Mouse (Mus musculus): ENCODE data around the gene Prrt1. TPM values are rescaled to one million over a fixed set of nuclear protein-coding genes. Genes with fewer than 3 reads are reported as not detected.

Gene Prrt1
- total RNA-seq (2021) (10 to 100 TPM in 1 of 2 experiments, 1 to 10 TPM in 1; 9.1 to 12.8 TPM), polyA plus RNA-seq (2012; rRNA removed) (22.1 and 32.8 TPM in 2 replicates)
- long read RNA-seq, partial matches to known transcripts, result 0 of 2 reads
- long read RNA-seq, other reads (novel, unspliced or antisense), result 2 of 2 reads

GRCm38 (mm10) chr17:34629221-34629751 is at the start of gene Prrt1:
Gene Prrt1 (plus strand): TSS chr17:34629533.
- DNase-seq, result no peak

DNA sequence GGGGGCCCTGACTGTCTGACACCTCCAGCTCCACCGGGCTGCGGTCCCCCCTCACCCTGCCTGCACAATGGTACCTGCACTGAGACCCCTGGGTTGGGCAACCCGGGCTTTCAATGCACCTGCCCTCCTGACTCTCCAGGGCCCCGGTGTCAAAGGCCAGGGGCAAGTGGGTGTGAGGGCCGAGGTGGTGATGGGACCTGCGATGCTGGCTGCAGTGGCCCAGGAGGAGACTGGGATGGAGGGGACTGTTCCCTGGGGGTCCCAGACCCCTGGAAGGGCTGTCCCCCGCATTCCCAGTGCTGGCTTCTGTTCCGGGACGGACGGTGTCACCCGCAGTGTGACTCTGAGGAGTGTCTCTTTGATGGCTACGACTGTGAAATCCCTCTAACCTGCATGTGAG is 46.8 kb upstream of the Prrt1 start:
- DNase-seq, result no peak

GRCm38 (mm10) chr17:34583397-34583796 is 45.9 kb upstream of the Prrt1 start:
- DNase-seq, result no peak

DNA sequence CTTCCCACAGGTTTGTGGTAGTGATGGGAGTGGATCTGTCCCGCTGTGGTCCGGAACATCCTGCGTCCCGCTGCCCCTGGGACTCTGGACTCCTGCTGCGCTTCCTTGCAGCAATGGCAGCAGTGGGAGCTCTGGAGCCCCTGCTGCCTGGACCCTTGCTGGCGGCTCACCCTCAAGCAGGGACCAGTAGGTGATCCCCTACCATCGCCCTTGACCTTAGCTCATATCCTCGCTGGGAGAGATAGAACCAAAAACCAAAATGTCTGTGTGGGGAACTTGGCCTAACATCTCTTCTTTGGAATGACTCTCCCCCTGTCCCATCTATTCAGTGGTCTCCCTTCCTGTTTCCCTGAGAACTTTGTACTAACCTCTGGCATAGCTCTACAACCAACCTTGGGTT is 45.5 kb upstream of the Prrt1 start:
- no peak for DNase-seq

GRCm38 (mm10) chr17:34585121-34585520 is 44.2 kb upstream of the Prrt1 start:
- DNase-seq, result no peak

DNA sequence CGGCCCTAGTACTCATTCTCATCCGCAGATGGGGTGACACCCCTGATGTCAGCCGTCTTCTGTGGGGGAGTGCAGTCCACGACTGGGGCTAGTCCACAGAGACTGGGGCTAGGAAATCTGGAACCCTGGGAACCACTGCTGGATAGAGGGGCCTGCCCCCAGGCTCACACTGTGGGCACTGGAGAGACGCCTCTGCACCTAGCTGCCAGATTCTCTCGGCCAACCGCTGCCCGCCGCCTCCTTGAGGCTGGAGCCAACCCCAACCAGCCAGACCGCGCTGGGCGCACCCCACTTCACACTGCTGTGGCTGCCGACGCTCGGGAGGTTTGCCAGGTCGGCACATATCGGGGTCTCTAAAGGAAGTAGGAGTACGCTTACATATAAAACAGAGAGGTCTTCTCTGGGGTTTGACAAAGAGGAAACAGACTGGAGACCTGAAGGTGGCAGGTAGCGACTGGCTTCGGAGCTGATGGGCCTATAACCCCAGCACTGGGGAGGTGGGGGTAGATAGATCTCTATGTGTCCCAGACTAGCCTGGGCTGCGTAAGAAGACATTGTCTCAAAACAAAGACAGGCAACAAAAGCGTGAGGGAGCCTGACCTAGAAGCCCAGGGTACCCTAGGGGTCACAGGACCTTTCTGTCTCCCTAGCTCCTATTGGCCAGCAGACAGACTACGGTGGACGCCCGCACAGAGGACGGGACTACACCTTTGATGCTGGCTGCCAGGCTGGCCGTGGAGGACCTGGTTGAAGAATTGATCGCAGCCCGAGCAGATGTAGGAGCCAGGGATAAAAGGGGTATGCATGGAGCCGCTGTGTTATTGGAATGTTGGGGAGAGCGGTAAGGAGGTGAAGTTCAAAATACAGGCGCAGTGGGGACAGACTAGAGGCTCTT is 43.2 kb upstream of the Prrt1 start:
- DNase-seq, result no peak

DNA sequence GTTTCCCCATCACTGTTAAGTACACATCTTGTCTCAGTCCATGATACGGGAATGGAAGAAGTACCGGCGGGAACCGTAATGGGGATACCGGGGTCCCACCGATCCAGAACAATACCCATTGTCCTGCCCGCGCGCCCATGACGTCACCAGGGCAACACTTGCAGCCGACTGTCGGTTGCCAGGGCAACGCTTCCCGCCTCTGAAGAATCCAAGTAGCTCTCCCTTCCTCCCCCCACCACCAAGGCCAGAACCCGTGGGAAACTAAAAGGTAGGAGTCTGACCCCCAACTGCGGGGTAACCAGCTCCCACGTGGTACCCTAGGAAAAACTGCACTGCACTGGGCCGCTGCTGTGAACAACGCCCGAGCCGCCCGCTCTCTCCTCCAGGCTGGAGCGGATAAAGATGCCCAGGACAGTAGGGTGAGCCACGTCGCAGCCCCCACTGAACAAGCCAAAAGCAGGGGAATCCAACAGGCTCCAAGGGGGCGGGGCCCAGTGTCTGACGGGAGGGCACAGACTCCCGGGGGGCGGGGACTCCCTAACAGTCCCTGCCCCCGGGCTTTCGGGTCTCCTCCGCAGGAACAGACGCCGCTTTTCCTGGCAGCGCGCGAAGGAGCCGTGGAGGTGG is 42.4 kb upstream of the Prrt1 start:
- peak; percentile 83 for DNase-seq

- peak; percentile 99 for DNase-seq
Measured at GRCm38 (mm10) chr17:34587423-34587811, 41.9 kb upstream of the Prrt1 start.

DNA sequence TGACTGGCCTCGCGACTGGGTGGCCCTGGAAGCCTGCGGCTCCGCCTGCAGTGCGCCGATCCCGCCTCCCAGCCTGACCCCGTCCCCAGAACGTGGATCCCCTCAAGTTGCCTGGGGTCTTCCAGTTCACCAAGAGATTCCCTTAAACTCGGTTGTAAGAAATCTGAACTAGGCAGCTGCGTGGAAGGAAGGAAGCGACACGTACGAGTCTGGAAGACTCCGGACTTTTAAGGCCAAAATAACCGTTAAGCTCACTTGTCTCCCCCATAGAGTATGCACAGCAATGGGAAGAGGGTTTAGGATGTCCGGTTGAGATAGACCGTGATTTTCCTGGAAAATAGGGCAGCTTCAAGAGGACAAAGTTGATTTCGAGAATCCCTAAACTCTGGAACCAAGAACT is 41.5 kb upstream of the Prrt1 start:
- DNase-seq, result no peak

DNA sequence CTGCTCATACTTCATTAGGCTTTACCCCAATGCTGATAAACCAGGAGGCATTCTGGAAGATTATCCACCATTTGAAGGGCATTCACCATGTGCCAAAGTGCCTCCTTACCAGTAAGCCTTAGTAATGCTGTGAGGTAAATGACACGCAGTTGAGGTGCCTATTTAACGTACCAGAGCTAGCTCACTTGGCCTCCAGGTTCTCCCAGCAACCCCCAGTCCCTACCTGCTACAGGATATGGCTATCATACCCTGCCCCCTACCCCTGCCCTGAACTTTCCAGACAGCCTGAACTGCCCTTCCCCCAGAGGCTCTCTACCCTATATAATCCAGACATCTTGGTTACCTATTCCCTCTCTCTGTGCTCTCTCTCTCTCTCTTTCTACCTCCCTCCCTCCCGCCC is 40.6 kb upstream of the Prrt1 start:
- no peak for DNase-seq

GRCm38 (mm10) chr17:34589206-34589605 is 40.1 kb upstream of the Prrt1 start:
- DNase-seq, result no peak

GRCm38 (mm10) chr17:34589681-34590101 is 39.6 kb upstream of the Prrt1 start, which contains the start of gene Gpsm3:
Gene Gpsm3 (plus strand): TSS chr17:34589806.
- DNase-seq, result peak; percentile 54

- no peak for DNase-seq
Measured at GRCm38 (mm10) chr17:34590154-34590987, 39.0 kb upstream of the Prrt1 start.

- no peak for DNase-seq
Measured at GRCm38 (mm10) chr17:34591029-34591993, 38.0 kb upstream of the Prrt1 start, which contains the start of gene Pbx2. Gene Pbx2 (plus strand): TSS chr17:34591266.

DNA sequence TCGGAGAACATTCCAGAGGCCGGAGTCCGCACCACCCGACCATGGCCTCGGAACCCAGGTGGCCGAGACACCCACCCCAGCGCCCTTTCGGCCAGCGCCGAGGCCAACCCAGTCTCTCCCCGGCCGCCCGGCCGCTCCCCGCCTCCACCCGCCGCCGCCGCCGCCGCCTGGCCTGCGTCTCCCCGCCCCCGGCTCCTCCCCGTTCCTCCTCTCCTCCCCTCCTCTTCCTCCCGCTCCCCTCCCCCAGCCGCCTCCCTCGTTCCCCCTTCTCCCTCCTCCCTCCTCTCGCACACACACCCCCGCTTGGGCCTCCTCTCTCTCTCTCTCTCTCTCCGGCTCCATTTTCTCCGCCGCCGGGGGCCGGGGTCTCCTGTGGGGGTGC is 37.3 kb upstream of the Prrt1 start:
- DNase-seq, result peak; percentile 94

- peak; percentile 45 for DNase-seq
Measured at GRCm38 (mm10) chr17:34592581-34593549, 36.5 kb upstream of the Prrt1 start.

DNA sequence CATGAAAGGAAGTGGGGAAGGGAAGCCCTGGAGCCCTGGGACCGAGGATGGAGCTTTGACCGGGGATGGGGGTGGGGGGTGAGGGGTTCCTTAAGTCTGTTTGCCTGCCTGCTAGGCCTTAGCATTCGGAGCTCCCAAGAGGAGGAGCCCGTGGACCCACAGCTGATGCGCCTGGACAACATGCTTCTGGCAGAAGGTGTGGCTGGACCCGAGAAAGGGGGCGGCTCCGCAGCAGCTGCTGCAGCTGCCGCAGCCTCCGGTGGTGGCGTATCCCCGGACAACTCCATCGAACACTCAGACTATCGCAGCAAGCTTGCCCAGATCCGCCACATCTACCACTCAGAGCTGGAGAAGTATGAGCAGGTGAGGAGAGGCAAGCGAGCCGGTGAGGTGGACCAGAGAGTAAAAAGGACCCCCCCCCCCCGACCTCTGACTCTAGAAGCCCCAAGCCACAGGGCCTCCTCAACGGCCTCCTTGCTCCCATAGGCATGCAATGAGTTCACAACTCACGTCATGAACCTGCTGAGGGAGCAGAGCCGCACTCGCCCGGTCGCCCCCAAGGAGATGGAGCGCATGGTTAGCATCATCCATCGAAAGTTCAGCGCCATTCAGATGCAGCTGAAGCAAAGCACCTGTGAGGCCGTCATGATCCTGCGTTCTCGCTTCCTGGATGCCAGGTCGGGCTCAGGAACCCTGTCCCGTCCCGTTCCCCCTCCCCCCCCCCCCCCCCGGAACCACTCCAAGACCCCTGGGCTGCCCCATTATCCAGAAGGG is 35.4 kb upstream of the Prrt1 start:
- DNase-seq, result no peak

GRCm38 (mm10) chr17:34596098-34596497 is 33.2 kb upstream of the Prrt1 start:
- DNase-seq, result no peak

All from adrenal gland, adult 2 months (tissue).